Mouse (Mus musculus) liver, embryonic 11.5 days (tissue): ENCODE measurements around the gene Zfp593. TPM values are rescaled to one million over a fixed set of nuclear protein-coding genes. Genes with fewer than 3 reads are reported as not detected.

Source experiments
- ATAC-seq: fragments of 200-750 bp; cut with Nextera tagmentation; replicated peaks from 2 replicates; pipeline ENCODE4 v1.8.0; 2017; ENCODE audit warnings: moderate number of reproducible peaks, mild to moderate bottlenecking, moderate TSS enrichment, moderate library complexity; ENCODE audit not compliant: low FRiP score
- DNase-seq: peaks from one replicate; pipeline ENCODE4 v3.0.0-alpha.2; 2017; ENCODE audit warnings: low spot score
- H3K27ac ChIP-seq: fragments of 300-500 bp; sonication (generic); 2 replicates; pipeline ENCODE4 v1.5.1; 2014; ENCODE audit warnings: mild to moderate bottlenecking, low read depth, low read length, control low read depth
- H3K27me3 ChIP-seq: fragments of 300-500 bp; sonication (generic); replicated peaks from 2 replicates; pipeline ENCODE4 v1.6.1; 2014; ENCODE audit warnings: low read length, mixed read lengths; ENCODE audit not compliant: control insufficient read depth, insufficient read depth
- H3K36me3 ChIP-seq: fragments of 300-500 bp; sonication (generic); 2 replicates; pipeline ENCODE4 v1.6.1; 2014; ENCODE audit warnings: mild to moderate bottlenecking, low read length, moderate library complexity, mixed read lengths; ENCODE audit not compliant: control insufficient read depth, insufficient read depth
- H3K4me1 ChIP-seq: fragments of 300-500 bp; sonication (generic); replicated peaks from 2 replicates; pipeline ENCODE4 v1.6.1; 2014; ENCODE audit warnings: low read length, mixed read lengths; ENCODE audit not compliant: control insufficient read depth, insufficient read depth
- H3K4me2 ChIP-seq: fragments of 300-500 bp; sonication (generic); 2 replicates; pipeline ENCODE4 v1.6.1; 2014; ENCODE audit warnings: mild to moderate bottlenecking, control low read depth, moderate library complexity
- H3K4me3 ChIP-seq: fragments of 300-500 bp; sonication (generic); 2 replicates; pipeline ENCODE4 v1.5.1; 2014; ENCODE audit warnings: low read depth, low read length, control low read depth
- H3K9ac ChIP-seq: fragments of 300-500 bp; sonication (generic); 2 replicates; pipeline ENCODE4 v1.6.1; 2014; ENCODE audit warnings: low read depth, low read length, control low read depth
- H3K9me3 ChIP-seq: fragments of 300-500 bp; sonication (generic); 2 replicates; pipeline ENCODE4 v1.6.1; 2016; ENCODE audit warnings: low read length, inconsistent platforms, mixed read lengths; ENCODE audit not compliant: control insufficient read depth
- WGBS: fragments of 180-500 bp; shearing (Covaris S2); extraction: QIAGEN DNeasy Blood & Tissue Kit; methylation state at CpG from one replicate; pipeline ENCODE4 v1.1.7; 2014; 5-methylcytosine and 5-hydroxymethylcytosine counted together
- polyA plus RNA-seq: library from polyadenylated mRNA; unstranded; fragments of >200 nt; fragmentation: Nextera tagmentation; extraction: Ambion mirVana; gene quantifications from 2 replicates; pipeline ENCODE4 v1.2.1, GENCODE M21; 2014

The Zfp593 gene
- polyA plus RNA-seq, 1 experiment from 2014 or later: 22.4 TPM

- Histone ChIP-seq H3K4me3 (no peak overlapping the region), H3K4me1 (no peaks in the 10 kb centered on the region), H3K36me3 (no peaks in the 10 kb centered on the region), H3K4me2 (no peak overlapping the region), H3K9ac (no peak overlapping the region), H3K27ac (no peak overlapping the region), H3K27me3 (no peaks in the 10 kb centered on the region), H3K9me3 (no peaks in the 10 kb centered on the region)
- WGBS: 66% methylated on average over 9 of the region's 9 CpGs
- DNase-seq (no peak), ATAC-seq (no peak)
Observed at GRCm38 (mm10) chr4:134265860-134266585, 20.6 kb upstream of the Zfp593 start.

- no peak for DNase-seq
- no peaks in the 10 kb centered on the region for H3K9me3 ChIP-seq
- H3K4me3 ChIP-seq: no peak overlapping the region
- ATAC-seq: no peak
- H3K27me3 ChIP-seq: no peaks in the 10 kb centered on the region
- H3K4me2 ChIP-seq: no peak overlapping the region
- no peaks in the 10 kb centered on the region for H3K36me3 ChIP-seq
- H3K9ac ChIP-seq: no peak overlapping the region
- no peak overlapping the region for H3K27ac ChIP-seq
- H3K4me1 ChIP-seq: no peaks in the 10 kb centered on the region
- WGBS: 29% methylated on average over 6 of the region's 6 CpGs
Observed at GRCm38 (mm10) chr4:134263191-134263590, 17.8 kb upstream of the Zfp593 start.

- no peak overlapping the region for H3K4me2 ChIP-seq
- no peak for DNase-seq
- WGBS: 51% methylated on average over 11 of the region's 11 CpGs
- no peaks in the 10 kb centered on the region for H3K36me3 ChIP-seq
- no peak for ATAC-seq
- peaks cover 22% of the 10 kb centered on the region for H3K27me3 ChIP-seq
- H3K9me3 ChIP-seq: no peaks in the 10 kb centered on the region
- no peak overlapping the region for H3K9ac ChIP-seq
- no peak overlapping the region for H3K27ac ChIP-seq
- H3K4me1 ChIP-seq: peaks cover 16% of the 10 kb centered on the region
- no peak overlapping the region for H3K4me3 ChIP-seq
Observed at GRCm38 (mm10) chr4:134258354-134258753, 13.0 kb upstream of the Zfp593 start.

GRCm38 (mm10) chr4:134257198-134258009, 12.0 kb upstream of the Zfp593 start:
- H3K36me3 ChIP-seq: no peaks in the 10 kb centered on the region
- ATAC-seq (no peak), DNase-seq (no peak)
- H3K9ac ChIP-seq: no peak overlapping the region
- peaks cover 32% of the 10 kb centered on the region for H3K27me3 ChIP-seq
- peaks cover 24% of the 10 kb centered on the region for H3K4me1 ChIP-seq
- WGBS: 28% methylated on average over 11 of the region's 11 CpGs
- no peak overlapping the region for H3K27ac ChIP-seq
- no peaks in the 10 kb centered on the region for H3K9me3 ChIP-seq
- H3K4me2 ChIP-seq: no peak overlapping the region; the same call in 1 of the 2 replicates
- no peak overlapping the region for H3K4me3 ChIP-seq

- H3K9me3 ChIP-seq: no peaks in the 10 kb centered on the region
- no peak overlapping the region; the same call in 1 of the 2 replicates for H3K27ac ChIP-seq
- peak overlapping the region; percentile 36; the same call in 1 of the 2 replicates for H3K9ac ChIP-seq
- H3K4me3 ChIP-seq: no peak overlapping the region
- DNase-seq (no peak), ATAC-seq (no peak; the same call in 1 of the 2 replicates)
- WGBS: 16% methylated on average over 19 of the region's 19 CpGs
- H3K4me2 ChIP-seq: peak overlapping the region; percentile 25; the same call in 1 of the 2 replicates
- H3K4me1 ChIP-seq: peaks cover 31% of the 10 kb centered on the region
- no peaks in the 10 kb centered on the region for H3K36me3 ChIP-seq
- H3K27me3 ChIP-seq: peaks cover 40% of the 10 kb centered on the region
Observed at GRCm38 (mm10) chr4:134256407-134257197, 11.2 kb upstream of the Zfp593 start.

GRCm38 (mm10) chr4:134255854-134256253, 10.5 kb upstream of the Zfp593 start:
- no peak overlapping the region for H3K27ac ChIP-seq

GRCm38 (mm10) chr4:134254835-134255234, 9.4 kb upstream of the Zfp593 start:
- no peak overlapping the region for H3K9ac ChIP-seq
- H3K27me3 ChIP-seq: peaks cover 58% of the 10 kb centered on the region
- DNase-seq: no peak
- 34% methylated on average over 3 of the region's 3 CpGs for WGBS
- H3K27ac ChIP-seq: no peak overlapping the region
- H3K36me3 ChIP-seq: no peaks in the 10 kb centered on the region
- peaks cover 46% of the 10 kb centered on the region for H3K4me1 ChIP-seq
- ATAC-seq: no peak
- no peak overlapping the region for H3K4me3 ChIP-seq
- no peak overlapping the region for H3K4me2 ChIP-seq
- H3K9me3 ChIP-seq: no peaks in the 10 kb centered on the region

More at GRCm38 (mm10) chr4:134255854-134256253, 10.5 kb upstream of the Zfp593 start:
- WGBS: 34% methylated on average over 4 of the region's 4 CpGs
- Histone ChIP-seq H3K4me1 (peaks cover 38% of the 10 kb centered on the region), H3K9me3 (no peaks in the 10 kb centered on the region), H3K27me3 (peaks cover 47% of the 10 kb centered on the region), H3K9ac (peak overlapping the region; percentile 36; the same call in 1 of the 2 replicates), H3K36me3 (no peaks in the 10 kb centered on the region), H3K4me3 (no peak overlapping the region), H3K4me2 (no peak overlapping the region)
- no peak for DNase-seq
- ATAC-seq: no peak

- H3K4me1 ChIP-seq: peaks cover 51% of the 10 kb centered on the region
- ATAC-seq: no peak
- WGBS: 2% methylated on average over 13 of the region's 13 CpGs
- H3K4me2 ChIP-seq: peak within 1 kb of the TSS; percentile 89
- no peaks in the 10 kb centered on the region for H3K9me3 ChIP-seq
- H3K4me3 ChIP-seq: peak within 1 kb of the TSS; percentile 32
- peaks cover 67% of the 10 kb centered on the region for H3K27me3 ChIP-seq
- H3K9ac ChIP-seq: peak within 1 kb of the TSS; percentile 23; the same call in 1 of the 2 replicates
- DNase-seq: peak; percentile 63
- H3K36me3 ChIP-seq: no peaks in the 10 kb centered on the region
- no peak within 1 kb of the TSS for H3K27ac ChIP-seq
Observed at GRCm38 (mm10) chr4:134253722-134254324, 8.4 kb upstream of the Zfp593 start, which contains the start of gene Grrp1. Gene Grrp1 (minus strand): TSS chr4:134254106.
